Mouse (Mus musculus) midbrain, embryonic 12.5 days (tissue): ENCODE measurements around the gene Ddx39b. TPM values are rescaled to one million over a fixed set of nuclear protein-coding genes. Genes with fewer than 3 reads are reported as not detected.
A peak's percentile ranks its signal among the peaks of the same experiment; 100 is the strongest.

Experiments
- ATAC-seq: fragments of 200-750 bp; cut with Nextera tagmentation; 2 replicates; pipeline ENCODE4 v1.8.0; 2017; ENCODE audit warnings: low read depth, moderate TSS enrichment, moderate library complexity; ENCODE audit not compliant: low FRiP score
- H3K27ac ChIP-seq: fragments of 300-500 bp; sonication (generic); replicated peaks from 2 replicates; pipeline ENCODE4 v1.5.1; 2016; ENCODE audit warnings: mild to moderate bottlenecking
- H3K27me3 ChIP-seq: fragments of 300-500 bp; sonication (generic); 2 replicates; pipeline ENCODE4 v1.6.1; 2016; ENCODE audit warnings: mild to moderate bottlenecking
- H3K36me3 ChIP-seq: fragments of 300-500 bp; sonication (generic); 2 replicates; pipeline ENCODE4 v1.6.1; 2016
- H3K4me1 ChIP-seq: fragments of 300-500 bp; sonication (generic); 2 replicates; pipeline ENCODE4 v1.6.1; 2016
- H3K4me2 ChIP-seq: fragments of 300-500 bp; sonication (generic); replicated peaks from 2 replicates; pipeline ENCODE4 v1.6.1; 2016; ENCODE audit warnings: mild to moderate bottlenecking, moderate library complexity
- H3K4me3 ChIP-seq: fragments of 300-500 bp; sonication (generic); 2 replicates; pipeline ENCODE4 v1.5.1; 2016; ENCODE audit warnings: mild to moderate bottlenecking
- H3K9ac ChIP-seq: fragments of 300-500 bp; sonication (generic); replicated peaks from 2 replicates; pipeline ENCODE4 v1.6.1; 2016; ENCODE audit warnings: mild to moderate bottlenecking, moderate library complexity
- H3K9me3 ChIP-seq: fragments of 300-500 bp; sonication (generic); 2 replicates; pipeline ENCODE4 v1.6.1; 2016; ENCODE audit warnings: mild to moderate bottlenecking
- WGBS: fragments of 180-500 bp; shearing (Covaris S2); methylation state at CpG from one replicate; pipeline ENCODE4 v1.1.7; 2016; 5-methylcytosine and 5-hydroxymethylcytosine counted together
- polyA plus RNA-seq: library from polyadenylated mRNA; unstranded; fragments of >200 nt; fragmentation: Nextera tagmentation; extraction: Ambion mirVana; gene quantifications from 2 replicates; pipeline ENCODE4 v1.2.1, GENCODE M21; 2016

Gene Ddx39b
- polyA plus RNA-seq, 1 experiment from 2014 or later, result 579 TPM

- no peak overlapping the region for H3K9ac ChIP-seq
- H3K27me3 ChIP-seq, result no peaks in the 10 kb centered on the region
- no peak overlapping the region for H3K27ac ChIP-seq
- peaks cover 99% of the 10 kb centered on the region for H3K36me3 ChIP-seq
- H3K4me3 ChIP-seq, result no peak overlapping the region
- no peak for ATAC-seq
- WGBS, result 89% methylated on average over 19 of the region's 19 CpGs
- peaks cover 30% of the 10 kb centered on the region for H3K4me1 ChIP-seq
- H3K4me2 ChIP-seq, result no peak overlapping the region
- no peaks in the 10 kb centered on the region for H3K9me3 ChIP-seq
Observed at GRCm38 (mm10) chr17:35249451-35250197, 8.1 kb downstream of the Ddx39b start.

- Histone ChIP-seq H3K36me3 (peaks cover 90% of the 10 kb centered on the region), H3K4me2 (no peak overlapping the region), H3K27me3 (no peaks in the 10 kb centered on the region), H3K9me3 (no peaks in the 10 kb centered on the region), H3K27ac (no peak overlapping the region), H3K9ac (no peak overlapping the region), H3K4me3 (no peak overlapping the region), H3K4me1 (peaks cover 21% of the 10 kb centered on the region)
- 92% methylated on average over 3 of the region's 3 CpGs for WGBS
- no peak for ATAC-seq
Observed at GRCm38 (mm10) chr17:35250348-35251120, 9.0 kb downstream of the Ddx39b start.

- no peak for ATAC-seq
- Histone ChIP-seq H3K4me1 (peaks cover 14% of the 10 kb centered on the region), H3K27me3 (no peaks in the 10 kb centered on the region), H3K36me3 (peaks cover 83% of the 10 kb centered on the region), H3K4me3 (no peak overlapping the region), H3K9me3 (no peaks in the 10 kb centered on the region), H3K27ac (no peak overlapping the region), H3K9ac (no peak overlapping the region), H3K4me2 (no peak overlapping the region)
- 87% methylated on average over 15 of the region's 15 CpGs for WGBS
Observed at GRCm38 (mm10) chr17:35251162-35251719, 9.7 kb downstream of the Ddx39b start.

- ATAC-seq, result no peak
- no peak overlapping the region for H3K9ac ChIP-seq
- peaks cover 75% of the 10 kb centered on the region for H3K36me3 ChIP-seq
- H3K4me2 ChIP-seq, result no peak overlapping the region
- H3K27me3 ChIP-seq, result peaks cover 5% of the 10 kb centered on the region; the same call in 1 of the 2 replicates
- no peak overlapping the region for H3K27ac ChIP-seq
- H3K9me3 ChIP-seq, result no peaks in the 10 kb centered on the region
- no peak overlapping the region for H3K4me3 ChIP-seq
- peaks cover 9% of the 10 kb centered on the region for H3K4me1 ChIP-seq
- 85% methylated on average over 5 of the region's 5 CpGs for WGBS
Observed at GRCm38 (mm10) chr17:35251981-35252380, 10.4 kb downstream of the Ddx39b start.

GRCm38 (mm10) chr17:35252619-35253292, 11.2 kb downstream of the Ddx39b start:
- H3K4me3 ChIP-seq, result no peak overlapping the region
- peaks cover 67% of the 10 kb centered on the region for H3K36me3 ChIP-seq
- peaks cover 2% of the 10 kb centered on the region for H3K4me1 ChIP-seq
- no peak overlapping the region for H3K27ac ChIP-seq
- H3K9ac ChIP-seq, result no peak overlapping the region
- no peak overlapping the region for H3K4me2 ChIP-seq
- WGBS, result 88% methylated on average over 18 of the region's 18 CpGs
- peaks cover 11% of the 10 kb centered on the region; the same call in 1 of the 2 replicates for H3K27me3 ChIP-seq
- no peaks in the 10 kb centered on the region for H3K9me3 ChIP-seq
- ATAC-seq, result no peak

GRCm38 (mm10) chr17:35253293-35254093, 11.9 kb downstream of the Ddx39b start:
- no peak for ATAC-seq
- H3K9ac ChIP-seq, result no peak overlapping the region
- H3K4me2 ChIP-seq, result no peak overlapping the region
- no peak overlapping the region for H3K27ac ChIP-seq
- H3K9me3 ChIP-seq, result no peaks in the 10 kb centered on the region
- H3K4me3 ChIP-seq, result no peak overlapping the region
- peaks cover 60% of the 10 kb centered on the region for H3K36me3 ChIP-seq
- peaks cover 4% of the 10 kb centered on the region for H3K4me1 ChIP-seq
- H3K27me3 ChIP-seq, result peaks cover 12% of the 10 kb centered on the region; the same call in 1 of the 2 replicates
- WGBS, result 91% methylated on average over 32 of the region's 32 CpGs

- 0 out of 2 replicates have a peak overlapping the region, but pooled peaks have one; percentile 35 for H3K27ac ChIP-seq
- H3K4me3 ChIP-seq, result no peak overlapping the region
- 62% methylated on average over 11 of the region's 11 CpGs for WGBS
- 0 out of 2 replicates have a peak, but pooled peaks have one; percentile 44 for ATAC-seq
- H3K9ac ChIP-seq, result no peak overlapping the region
- no peaks in the 10 kb centered on the region for H3K9me3 ChIP-seq
- no peak overlapping the region for H3K4me2 ChIP-seq
- H3K36me3 ChIP-seq, result peaks cover 50% of the 10 kb centered on the region
- H3K4me1 ChIP-seq, result peaks cover 4% of the 10 kb centered on the region
- peaks cover 12% of the 10 kb centered on the region; the same call in 1 of the 2 replicates for H3K27me3 ChIP-seq
Observed at GRCm38 (mm10) chr17:35254241-35255098, 12.9 kb downstream of the Ddx39b start.

- Histone ChIP-seq H3K4me3 (no peak overlapping the region), H3K4me2 (no peak overlapping the region), H3K4me1 (peaks cover 4% of the 10 kb centered on the region), H3K27me3 (peaks cover 13% of the 10 kb centered on the region; the same call in 1 of the 2 replicates), H3K9ac (no peak overlapping the region), H3K27ac (no peak overlapping the region), H3K9me3 (no peaks in the 10 kb centered on the region), H3K36me3 (peaks cover 42% of the 10 kb centered on the region)
- ATAC-seq, result no peak
- 73% methylated on average over 3 of the region's 3 CpGs for WGBS
Observed at GRCm38 (mm10) chr17:35255301-35255700, 13.8 kb downstream of the Ddx39b start.

- 66% methylated on average over 4 of the region's 4 CpGs for WGBS
- no peak overlapping the region for H3K4me3 ChIP-seq
- H3K4me1 ChIP-seq, result peaks cover 4% of the 10 kb centered on the region
- H3K27me3 ChIP-seq, result peaks cover 17% of the 10 kb centered on the region; the same call in 1 of the 2 replicates
- H3K4me2 ChIP-seq, result no peak overlapping the region
- no peak overlapping the region for H3K27ac ChIP-seq
- no peak overlapping the region for H3K9ac ChIP-seq
- ATAC-seq, result no peak
- H3K9me3 ChIP-seq, result no peaks in the 10 kb centered on the region
- H3K36me3 ChIP-seq, result peaks cover 38% of the 10 kb centered on the region
Observed at GRCm38 (mm10) chr17:35255704-35256103, 14.2 kb downstream of the Ddx39b start.

- H3K4me2 ChIP-seq, result no peak overlapping the region
- WGBS, result 82% methylated on average over 1 of the region's 1 CpGs
- peaks cover 22% of the 10 kb centered on the region for H3K36me3 ChIP-seq
- H3K4me3 ChIP-seq, result no peak overlapping the region
- peaks cover 4% of the 10 kb centered on the region for H3K4me1 ChIP-seq
- no peaks in the 10 kb centered on the region for H3K9me3 ChIP-seq
- no peak overlapping the region for H3K9ac ChIP-seq
- H3K27me3 ChIP-seq, result peaks cover 30% of the 10 kb centered on the region
- no peak overlapping the region for H3K27ac ChIP-seq
- no peak for ATAC-seq
Observed at GRCm38 (mm10) chr17:35257378-35257777, 15.8 kb downstream of the Ddx39b start.
